Mouse (Mus musculus): ENCODE results near the gene Doc2g. TPM values are rescaled to one million over a fixed set of nuclear protein-coding genes. Genes with fewer than 3 reads are reported as not detected.

Doc2g gene
- total RNA-seq, 2 experiments from 2014 or later, result 0.66 to 1.2 TPM

- no peak for DNase-seq
Measured at GRCm38 (mm10) chr19:3991562-3991961, 11.6 kb upstream of the Doc2g start.

DNA sequence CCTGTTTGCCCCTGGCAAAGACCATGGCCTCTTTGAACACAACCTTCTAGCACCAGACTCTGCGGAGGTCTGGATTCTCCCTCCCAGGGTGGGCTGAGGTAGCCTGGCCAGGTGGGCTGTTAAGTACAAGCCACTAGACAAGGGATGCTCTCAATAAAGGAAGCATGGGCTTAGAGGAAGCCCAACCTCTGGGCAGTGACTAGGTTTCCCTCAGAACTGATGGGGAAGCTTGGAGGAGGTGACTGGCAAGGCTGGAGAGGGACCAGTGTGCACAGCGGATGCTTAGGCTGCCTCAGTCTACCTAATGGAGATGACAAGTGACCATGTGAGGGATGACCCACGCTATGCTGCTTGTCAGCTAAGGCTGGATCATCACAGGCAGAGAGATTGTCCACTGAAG is 11.1 kb upstream of the Doc2g start:
- no peak for DNase-seq

- no peak for DNase-seq
Measured at GRCm38 (mm10) chr19:3992416-3992815, 10.7 kb upstream of the Doc2g start, which contains the start of gene Tbx10. Gene Tbx10, plus strand, starts transcription at chr19:3992752.

- no peak for DNase-seq
Measured at GRCm38 (mm10) chr19:3994932-3995331, 8.2 kb upstream of the Doc2g start.

GRCm38 (mm10) chr19:3995505-3995904 is 7.6 kb upstream of the Doc2g start:
- DNase-seq, result no peak

DNA sequence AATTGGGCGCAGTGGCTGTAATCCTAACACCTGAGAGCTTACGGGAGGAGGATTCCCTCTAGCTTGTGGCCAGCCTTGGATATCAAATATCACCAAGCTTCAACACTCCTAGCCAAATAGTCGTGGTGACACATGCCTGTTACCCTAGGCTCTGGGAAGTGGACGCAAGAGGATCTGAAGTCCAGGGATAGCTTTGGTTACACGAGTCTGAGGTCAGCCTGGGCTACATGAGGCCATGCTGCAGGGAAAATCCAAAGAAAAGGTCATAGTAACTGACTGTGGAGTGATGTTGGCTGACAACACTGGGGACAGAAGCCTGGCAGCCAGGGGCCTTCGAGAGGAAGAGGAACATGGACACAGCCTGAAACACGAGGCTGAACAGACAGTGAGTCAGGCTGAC is 7.0 kb upstream of the Doc2g start:
- DNase-seq, result no peak

- DNase-seq, result no peak
Measured at GRCm38 (mm10) chr19:3996747-3997146, 6.4 kb upstream of the Doc2g start.

- no peak for DNase-seq
Measured at GRCm38 (mm10) chr19:3997231-3997630, 5.9 kb upstream of the Doc2g start.

GRCm38 (mm10) chr19:3998335-3998734 is 4.8 kb upstream of the Doc2g start:
- DNase-seq, result no peak

GRCm38 (mm10) chr19:3999121-3999730 is 3.9 kb upstream of the Doc2g start:
- DNase-seq, result no peak

DNA sequence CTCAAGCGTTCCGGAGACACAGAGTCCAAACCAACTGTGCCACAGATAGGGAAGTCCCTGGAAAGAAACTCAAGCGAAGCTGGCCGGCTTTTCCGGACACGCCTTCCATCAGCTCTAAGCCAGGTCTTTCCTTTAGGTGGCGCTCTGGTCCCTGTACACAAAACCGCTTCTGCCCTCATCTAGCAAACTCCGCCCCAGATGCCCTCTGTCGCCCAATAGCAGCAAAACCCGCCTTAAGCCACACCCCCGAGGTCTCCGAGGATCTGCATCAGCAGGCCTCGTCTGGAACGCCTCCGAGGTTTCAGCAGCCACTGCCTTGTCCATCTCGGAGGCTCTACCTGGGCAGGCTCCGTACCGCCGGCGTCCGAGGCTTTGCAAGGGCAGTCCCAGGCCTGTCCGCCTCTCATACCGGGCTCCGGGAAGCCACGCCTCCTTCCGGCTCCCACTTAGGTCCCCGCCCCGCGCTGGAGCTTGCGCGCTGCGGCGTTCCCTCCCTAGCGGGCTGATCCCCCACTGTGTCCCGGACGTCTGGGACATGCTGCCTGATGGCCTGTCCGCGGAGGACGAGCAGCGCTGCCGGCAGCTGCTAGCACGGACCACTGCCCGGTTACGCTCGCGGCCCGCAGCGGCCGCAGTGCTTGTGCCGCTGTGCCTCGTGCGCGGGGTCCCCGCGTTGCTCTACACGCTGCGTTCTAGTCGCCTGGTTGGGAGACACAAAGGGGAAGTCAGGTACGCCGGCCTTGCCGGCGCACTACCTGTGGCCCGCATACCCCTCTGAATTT is 2.8 kb upstream of the Doc2g start, which contains the start of the genes Nudt8 and Gm49405:
Nudt8 (plus strand) TSS at position 462 of the 782 bp plus-strand sequence.
Gm49405 (plus strand) TSS at position 508 of the 782 bp plus-strand sequence.
- peak; percentile 88 for DNase-seq

GRCm38 (mm10) chr19:4000949-4001525 is 2.1 kb upstream of the Doc2g start:
- DNase-seq, result no peak

DNA sequence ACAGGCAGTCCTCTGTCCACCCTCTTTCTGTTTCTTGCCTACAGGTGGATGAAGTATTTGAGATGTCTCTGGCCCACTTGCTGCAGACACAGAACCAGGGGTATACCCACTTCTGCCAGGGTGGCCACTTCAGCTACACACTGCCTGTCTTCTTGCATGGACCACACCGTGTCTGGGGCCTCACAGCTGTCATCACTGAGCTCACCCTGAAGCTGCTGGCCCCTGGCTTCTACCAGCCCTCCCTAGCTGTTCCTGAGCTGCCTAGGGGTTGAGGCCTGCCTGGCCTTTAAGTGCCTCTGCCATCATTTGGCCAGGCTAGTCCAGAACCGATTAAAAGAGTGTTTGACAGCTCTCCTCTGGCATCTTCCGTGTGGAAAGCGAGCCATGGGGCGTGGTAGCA is 1.4 kb upstream of the Doc2g start:
- no peak for DNase-seq

GRCm38 (mm10) chr19:4003641-4004040 is 528 bp downstream of the Doc2g start:
- DNase-seq, result no peak

DNA sequence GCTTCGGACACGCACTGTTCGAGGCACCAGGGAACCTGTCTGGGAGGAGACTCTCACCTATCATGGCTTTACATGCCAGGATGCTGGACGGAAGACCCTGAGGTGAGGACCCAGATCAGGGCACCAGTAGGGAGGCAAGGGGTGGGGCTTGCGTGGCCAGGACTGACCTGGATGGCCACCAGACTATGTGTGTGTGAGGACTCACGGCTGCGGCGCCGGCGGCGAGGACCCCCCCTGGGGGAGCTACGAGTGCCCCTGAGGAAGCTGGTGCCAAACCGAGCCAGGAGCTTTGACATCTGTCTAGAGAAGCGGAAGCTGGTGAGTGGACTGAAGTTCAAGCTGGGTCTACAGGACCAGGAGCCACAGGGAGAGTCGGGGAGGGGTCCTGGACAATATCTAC is 1.2 kb downstream of the Doc2g start:
- DNase-seq, result no peak

GRCm38 (mm10) chr19:4005091-4005490 is 2.0 kb downstream of the Doc2g start:
- no peak for DNase-seq

DNA sequence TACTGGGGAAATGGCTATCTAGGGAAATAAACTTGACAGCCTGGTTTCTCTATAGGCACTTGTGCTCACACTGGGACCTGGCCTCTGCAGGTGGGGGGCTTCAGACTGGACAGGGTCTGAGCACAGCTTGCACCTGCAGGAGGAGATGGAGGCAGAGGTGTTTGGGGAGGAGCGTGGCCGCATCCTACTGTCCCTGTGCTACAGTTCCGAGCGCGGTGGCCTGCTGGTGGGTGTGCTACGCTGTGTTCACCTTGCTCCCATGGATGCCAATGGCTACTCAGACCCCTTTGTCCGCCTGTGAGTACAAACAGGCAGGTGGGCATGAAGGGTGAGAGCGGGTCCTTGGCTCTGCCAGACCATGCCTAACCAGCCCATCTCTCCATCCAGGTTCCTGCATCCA is 2.9 kb downstream of the Doc2g start:
- no peak for DNase-seq

DNA sequence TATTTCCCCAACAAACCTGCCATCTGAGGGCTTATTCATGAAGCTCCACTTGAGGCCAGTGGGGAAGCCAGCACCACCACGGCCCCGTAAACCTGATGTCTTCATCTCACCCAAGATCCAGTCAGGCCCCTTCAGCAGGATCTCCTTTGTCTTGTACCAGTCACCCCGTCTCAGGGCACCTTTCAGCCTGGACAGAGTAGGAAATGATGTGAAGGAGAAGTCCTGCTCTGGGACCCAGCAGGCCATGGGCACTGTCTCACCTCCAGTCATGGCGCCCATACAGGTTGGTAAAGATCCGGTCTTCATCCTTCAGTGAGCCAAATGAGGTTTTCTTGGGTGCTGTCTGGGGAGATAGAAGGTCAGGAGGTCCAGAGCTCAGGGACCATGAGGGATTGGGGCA is 8.0 kb downstream of the Doc2g start:
- DNase-seq, result no peak

DNA sequence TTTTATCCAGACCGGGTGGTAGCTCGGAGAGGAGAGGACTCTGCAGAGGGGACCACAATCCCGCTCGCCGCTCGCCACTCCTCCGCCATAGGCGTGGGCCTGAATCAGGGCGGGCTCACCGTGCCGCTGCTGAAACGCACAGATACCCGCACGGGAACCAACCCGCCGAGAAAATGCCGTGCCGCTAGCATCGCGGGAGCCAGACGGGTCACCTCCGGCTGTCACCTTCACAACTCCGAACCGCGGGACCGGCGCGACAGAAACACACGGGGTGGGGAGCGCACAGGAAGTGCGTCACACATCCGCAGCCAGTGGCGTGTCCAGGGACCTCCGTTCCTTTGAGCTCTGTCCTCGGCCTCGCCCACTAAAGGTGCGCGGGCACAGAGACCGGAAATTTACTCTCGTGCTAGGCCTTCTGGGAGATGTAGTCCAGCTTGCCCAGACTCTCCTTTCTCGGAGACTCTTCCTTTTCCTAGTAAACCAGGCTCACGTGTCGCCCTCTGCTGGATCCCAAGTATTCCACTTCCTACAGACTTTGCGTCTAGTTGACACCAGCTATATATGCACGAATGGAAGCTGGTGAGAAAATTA is 9.4 kb downstream of the Doc2g start, which contains the start of gene Ndufv1:
Ndufv1 (minus strand) TSS at position 375 of the 591 bp plus-strand sequence.
- peak; percentile 89 for DNase-seq

DNA sequence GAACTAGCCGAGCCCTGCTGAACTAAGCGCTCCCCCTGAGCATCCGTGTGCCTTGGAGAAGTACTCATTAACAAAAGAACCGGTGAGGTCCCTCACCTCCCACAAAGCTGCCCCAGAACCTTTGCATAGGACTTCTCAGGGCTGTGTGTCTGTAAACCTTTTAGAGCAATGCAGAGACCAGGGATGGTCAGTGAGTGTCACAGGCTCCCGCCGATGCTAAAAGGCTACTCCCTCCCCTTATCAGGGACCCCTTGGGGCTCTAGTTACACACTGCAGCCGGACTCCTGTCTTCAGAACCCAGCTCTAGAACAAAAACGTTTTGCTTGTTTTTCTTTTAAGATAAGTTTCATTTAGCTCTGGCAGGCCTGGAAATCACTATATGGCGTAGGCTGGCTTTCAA is 10.0 kb downstream of the Doc2g start:
- DNase-seq, result no peak

GRCm38 (mm10) chr19:4014802-4015201 is 11.7 kb downstream of the Doc2g start:
- DNase-seq, result no peak

GRCm38 (mm10) chr19:4015635-4016034 is 12.5 kb downstream of the Doc2g start:
- no peak for DNase-seq

Measured in gastrocnemius, postnatal 10 days (tissue).